18 mouse cellular contexts compared by ENCODE assay signal in genomic region chr3:123697786-123698185, GRCm38 (mm10). TPM values are rescaled to one million over a fixed set of nuclear protein-coding genes. Genes with fewer than 3 reads are reported as not detected.
DNase-seq lines count a peak whose midpoint lies in the region; ATAC-seq and TF ChIP-seq lines count a peak whose summit lies in the region.
"Had no signal": no experiment of that assay in that cellular context is flagged by ENCODE, and none has a peak within 500 bp of the region (broad histone marks: within the 10 kb centered on the region; RNA-seq: fewer than 3 reads in every experiment).

No protein-coding gene starts in this region.

- no peak for TF ChIP-seq RAD21 in MEL (IDR thresholded peaks at IDR 0.05; ENCODE audit: low read depth, low read length)

- no peaks in the 10 kb centered on the region for H3K9me3 ChIP-seq in liver, postnatal 0 days (ENCODE audit: low read length)
- no peaks in the 10 kb centered on the region for H3K9me3 ChIP-seq in liver, embryonic 12.5 days (replicated peaks)
- no peaks in the 10 kb centered on the region for H3K9me3 ChIP-seq in MEL (replicated peaks; ENCODE audit: insufficient read depth, low read length)
- H3K9me3 ChIP-seq: liver, embryonic 15.5 days; midbrain, embryonic 10.5 days had no signal

- TF ChIP-seq POLR2A in MEL (IDR thresholded peaks at IDR 0.05; ENCODE audit: control insufficient read depth in 1 of 2, insufficient read depth in 1 of 2, low read depth in 1 of 2, low read length in 2 of 2, poor library complexity in 1 of 2): no peak

- TF ChIP-seq EP300 in liver, postnatal 0 days (IDR thresholded peaks at IDR 0.05; ENCODE audit: low read depth): 0 out of 2 replicates have a peak, but pooled peaks have one; percentile 21
- no peak for TF ChIP-seq EP300 in MEL (IDR thresholded peaks at IDR 0.05; ENCODE audit: low read depth in 1 of 2, low read length in 2 of 2)

- no peak for TF ChIP-seq CTCF in liver, postnatal 0 days (IDR thresholded peaks at IDR 0.05; ENCODE audit: low read depth)
- TF ChIP-seq CTCF in MEL (IDR thresholded peaks at IDR 0.05 in 2 of 3, conservative IDR thresholded peaks at IDR 0.05 in 1 of 3; ENCODE audit: control insufficient read depth in 1 of 3, insufficient read depth in 1 of 3, low read depth in 2 of 3, low read length in 3 of 3, poor library complexity in 1 of 3, severe bottlenecking in 1 of 3): no peak

- no peaks in the 10 kb centered on the region for H3K79me2 ChIP-seq in MEL (ENCODE audit: control insufficient read depth, insufficient read depth, low read length, poor library complexity)

- H3K4me2 ChIP-seq in liver, postnatal 0 days (ENCODE audit: low read depth, low read length): no peak overlapping the region
- no peak overlapping the region for H3K4me2 ChIP-seq in liver, embryonic 12.5 days
- H3K4me2 ChIP-seq: limb, embryonic 13.5 days; liver, embryonic 15.5 days had no signal

- no peak for ATAC-seq in liver, postnatal 0 days
- no peak for ATAC-seq in liver, embryonic 12.5 days
- peak; percentile 87 to 92 for ATAC-seq in hematopoietic stem cell, adult 5-6 weeks (replicated peaks in 1 of 2; ENCODE audit: insufficient read depth in 1 of 2, low FRiP score in 2 of 2, low TSS enrichment in 1 of 2, low read depth in 1 of 2, poor library complexity in 2 of 2, severe bottlenecking in 2 of 2)
- ATAC-seq: hindbrain, embryonic 16.5 days had no signal

- no peak overlapping the region for H3K4me3 ChIP-seq in liver, postnatal 0 days (ENCODE audit: low read depth, low read length)
- no peak overlapping the region for H3K4me3 ChIP-seq in liver, embryonic 12.5 days
- H3K4me3 ChIP-seq in MEL (ENCODE audit: control insufficient read depth in 1 of 2, insufficient read depth in 1 of 2, low read depth in 2 of 2, low read length in 2 of 2): no peak overlapping the region
- H3K4me3 ChIP-seq: limb, embryonic 13.5 days; liver, embryonic 15.5 days; midbrain, embryonic 10.5 days had no signal

- no peaks in the 10 kb centered on the region for H3K36me3 ChIP-seq in liver, postnatal 0 days (replicated peaks; ENCODE audit: insufficient read depth, low read length)
- no peaks in the 10 kb centered on the region for H3K36me3 ChIP-seq in liver, embryonic 12.5 days
- H3K36me3 ChIP-seq in MEL (ENCODE audit: control insufficient read depth in 1 of 2, insufficient read depth in 2 of 2, low read length in 2 of 2): no peaks in the 10 kb centered on the region
- H3K36me3 ChIP-seq: limb, embryonic 13.5 days; liver, embryonic 15.5 days; midbrain, embryonic 10.5 days had no signal

- no peak overlapping the region for H3K27ac ChIP-seq in liver, postnatal 0 days (ENCODE audit: low read depth)
- no peak overlapping the region for H3K27ac ChIP-seq in liver, embryonic 12.5 days
- H3K27ac ChIP-seq in MEL (ENCODE audit: control insufficient read depth, low read depth, low read length): no peak overlapping the region
- H3K27ac ChIP-seq: limb, embryonic 13.5 days; liver, embryonic 15.5 days; midbrain, embryonic 10.5 days had no signal

- no peaks in the 10 kb centered on the region for H3K27me3 ChIP-seq in liver, postnatal 0 days (ENCODE audit: insufficient read depth, low read length)
- H3K27me3 ChIP-seq in liver, embryonic 12.5 days (replicated peaks): no peaks in the 10 kb centered on the region
- H3K27me3 ChIP-seq in MEL (ENCODE audit: control insufficient read depth in 1 of 2, insufficient read depth in 2 of 2, low read length in 2 of 2): no peaks in the 10 kb centered on the region
- H3K27me3 ChIP-seq: liver, embryonic 15.5 days had no signal

- H3K9ac ChIP-seq in liver, postnatal 0 days (replicated peaks): no peak overlapping the region
- no peak overlapping the region for H3K9ac ChIP-seq in liver, embryonic 12.5 days
- H3K9ac ChIP-seq in MEL (ENCODE audit: control insufficient read depth, low read depth, low read length, poor library complexity, severe bottlenecking): no peak overlapping the region
- H3K9ac ChIP-seq: limb, embryonic 13.5 days; liver, embryonic 15.5 days had no signal

- 28% methylated on average over 4 of the region's 4 CpGs for WGBS in liver, postnatal 0 days (ENCODE audit: insufficient replicate concordance)
- 18% methylated on average over 4 of the region's 4 CpGs for WGBS in liver, embryonic 12.5 days (ENCODE audit: insufficient replicate concordance)

- no peaks in the 10 kb centered on the region for H3K4me1 ChIP-seq in liver, postnatal 0 days (ENCODE audit: insufficient read depth)
- no peaks in the 10 kb centered on the region for H3K4me1 ChIP-seq in liver, embryonic 12.5 days
- H3K4me1 ChIP-seq in MEL (ENCODE audit: control insufficient read depth in 1 of 2, insufficient read depth in 2 of 2, low read length in 2 of 2): no peaks in the 10 kb centered on the region
- H3K4me1 ChIP-seq: limb, embryonic 13.5 days; liver, embryonic 15.5 days; midbrain, embryonic 10.5 days had no signal

- no peak for DNase-seq in liver, postnatal 0 days
- DNase-seq in MEL (ENCODE audit: low read depth, low spot score): peak; percentile 28
- DNase-seq in heart, adult 9 months (ENCODE audit: low spot score in 2 of 2): peak; percentile 38 to 51
- no peak for DNase-seq in B cell, adult 2 months
- no peak for DNase-seq in layer of hippocampus, postnatal 14 days (ENCODE audit: low spot score in 2 of 2)
- DNase-seq: adrenal gland, adult 2 months; cerebellum, postnatal 10 days; gastrocnemius, postnatal 14 days; kidney, adult 11 months; kidney, postnatal 25 days; retina, postnatal 1 day; thymus, postnatal 4 days had no signal

TF ChIP-seq in MEL, 35 proteins besides CTCF, POLR2A, EP300 and RAD21:
- TF ChIP-seq HCFC1 (IDR thresholded peaks at IDR 0.05; ENCODE audit: low read depth, low read length) (no peak), SMC3 (IDR thresholded peaks at IDR 0.05; ENCODE audit: low read depth, low read length) (no peak), ZMIZ1 (IDR thresholded peaks at IDR 0.05; ENCODE audit: low read depth, low read length) (no peak), TAL1 (IDR thresholded peaks at IDR 0.05; ENCODE audit: low read length) (0 out of 2 replicates have a peak, but pooled peaks have one; percentile 7), MEF2A (IDR thresholded peaks at IDR 0.05; ENCODE audit: extremely low read depth, insufficient replicate concordance, low read depth, low read length, poor library complexity, severe bottlenecking) (no peak), ZNF384 (IDR thresholded peaks at IDR 0.05; ENCODE audit: low read depth, low read length) (no peak)

RNA-seq across cellular contexts. Expression of gene Ndst3, which starts 7.1 kb away (rescaled TPM):
- 0.07 TPM in 2 replicates for polyA plus RNA-seq in liver, postnatal 0 days (2015; fragmentation: Nextera tagmentation; extraction: Ambion mirVana)
- 0.14 and 0.32 TPM in 2 replicates for polyA plus RNA-seq in liver, embryonic 12.5 days (2016; fragmentation: Nextera tagmentation; extraction: Ambion mirVana)
- 0.07 and 0.08 TPM in 2 replicates for total RNA-seq in MEL (2012; rRNA removed)
- under 1 TPM in 1 of 2 experiments, not detected in 1; 0.22 TPM for polyA plus RNA-seq in MEL (2012; ENCODE audit: insufficient read depth in 1 of 2, insufficient read length in 2 of 2, low read depth in 1 of 2, low replicate concordance in 2 of 2, missing spikeins in 1 of 2)
- not detected in 2 replicates for total RNA-seq in hematopoietic stem cell, adult 5-6 weeks (2017)
- total RNA-seq in layer of hippocampus, postnatal 14 days (2021): 10 to 100 TPM; 14.1 to 20.0 TPM
- polyA plus RNA-seq: adrenal gland, adult 2 months had no signal

Comparison
In these comparisons a context has a peak if more than half of its experiments do, and no peak if none do; other contexts are left out.
1. ATAC-seq: peak in hematopoietic stem cell, adult 5-6 weeks (2 of 2); none in liver, postnatal 0 days (single experiment) and liver, embryonic 12.5 days (single experiment).
2. DNase-seq: peak in MEL (single experiment) and heart, adult 9 months (2 of 2); none in liver, postnatal 0 days (single experiment), B cell, adult 2 months (0 of 2) and layer of hippocampus, postnatal 14 days (0 of 2).
3. RNA of gene Ndst3, which starts 7.1 kb away (total RNA-seq): 14.1 to 20.0 TPM in layer of hippocampus, postnatal 14 days; 0.07 to 0.08 TPM in MEL and not detected in hematopoietic stem cell, adult 5-6 weeks; every median in the first group is over 10 times any median in the second.